Mouse (Mus musculus) ES-Bruce4 (cell line): ENCODE results near the gene Adam23. TPM values are rescaled to one million over a fixed set of nuclear protein-coding genes. Genes with fewer than 3 reads are reported as not detected.
A peak's percentile ranks its signal among the peaks of the same experiment; 100 is the strongest.

ENCODE experiments used
- H3K27ac ChIP-seq: 2 replicates; pipeline ENCODE4 v1.5.1; 2012; ENCODE audit warnings: low read length, inconsistent platforms; ENCODE audit not compliant: insufficient read depth
- H3K27me3 ChIP-seq: 2 replicates; pipeline ENCODE4 v1.6.1; 2012; ENCODE audit warnings: mild to moderate bottlenecking, low read length, inconsistent platforms; ENCODE audit not compliant: control insufficient read depth, poor library complexity, insufficient read depth, severe bottlenecking
- H3K36me3 ChIP-seq: 2 replicates; pipeline ENCODE4 v1.6.1; 2012; ENCODE audit warnings: inconsistent platforms, mild to moderate bottlenecking, low read length, moderate library complexity; ENCODE audit not compliant: control insufficient read depth, poor library complexity, insufficient read depth, severe bottlenecking
- H3K4me1 ChIP-seq: one replicate; pipeline ENCODE4 v1.8.1; 2011; ENCODE audit warnings: low read length; ENCODE audit not compliant: control insufficient read depth, insufficient read depth
- H3K4me3 ChIP-seq: 2 replicates; pipeline ENCODE4 v1.5.1; 2011; ENCODE audit warnings: low read depth, mild to moderate bottlenecking, low read length
- H3K9ac ChIP-seq: 2 replicates; pipeline ENCODE4 v1.6.1; 2012; ENCODE audit warnings: low read depth, mild to moderate bottlenecking, inconsistent platforms; ENCODE audit not compliant: poor library complexity, severe bottlenecking
- H3K9me3 ChIP-seq: replicated peaks from 2 replicates; pipeline ENCODE4 v1.6.1; 2012; ENCODE audit warnings: mild to moderate bottlenecking, low read length, inconsistent platforms; ENCODE audit not compliant: control insufficient read depth, poor library complexity, insufficient read depth, severe bottlenecking
- CTCF ChIP-seq: IDR thresholded peaks from one replicate; pipeline ENCODE4 v1.8.1; 2011; ENCODE audit warnings: low read depth, low read length
- EP300 ChIP-seq: IDR thresholded peaks from 2 replicates; pipeline ENCODE4 v1.6.1; 2011; ENCODE audit warnings: low read depth, low read length; ENCODE audit not compliant: insufficient read depth
- POLR2A ChIP-seq: IDR thresholded peaks from one replicate; pipeline ENCODE4 v1.8.1; 2011; ENCODE audit warnings: low read length; ENCODE audit not compliant: insufficient read depth
- polyA plus RNA-seq: library from polyadenylated mRNA; stranded (reverse); fragments of >200 nt; gene quantifications from 2 replicates; pipeline ENCODE4 v1.2.4, GENCODE M21; 2011; ENCODE audit warnings: low read depth; ENCODE audit not compliant: missing spikeins, insufficient read depth, insufficient read length

The Adam23 gene
- polyA plus RNA-seq, 1 experiment, result 26.1 TPM

GRCm38 (mm10) chr1:63431166-63431565 is 14.5 kb upstream of the Adam23 start:
- Histone ChIP-seq H3K36me3 (no peaks in the 10 kb centered on the region), H3K4me1 (peaks cover 5% of the 10 kb centered on the region), H3K9me3 (no peaks in the 10 kb centered on the region), H3K9ac (no peak overlapping the region), H3K27me3 (no peaks in the 10 kb centered on the region), H3K27ac (peak overlapping the region; percentile 90), H3K4me3 (no peak overlapping the region)
- TF ChIP-seq CTCF (no peak), POLR2A (no peak), EP300 (0 out of 2 replicates have a peak, but pooled peaks have one; percentile 61)

GRCm38 (mm10) chr1:63431842-63432241 is 13.8 kb upstream of the Adam23 start:
- H3K4me3 ChIP-seq, result no peak overlapping the region
- no peaks in the 10 kb centered on the region for H3K9me3 ChIP-seq
- no peak for TF ChIP-seq CTCF
- TF ChIP-seq EP300, result peak; percentile 71; the same call in 1 of the 2 replicates
- TF ChIP-seq POLR2A, result no peak
- H3K27ac ChIP-seq, result no peak overlapping the region
- H3K36me3 ChIP-seq, result no peaks in the 10 kb centered on the region
- peaks cover 5% of the 10 kb centered on the region for H3K4me1 ChIP-seq
- H3K27me3 ChIP-seq, result no peaks in the 10 kb centered on the region
- H3K9ac ChIP-seq, result no peak overlapping the region

- TF ChIP-seq CTCF (no peak), EP300 (no peak)
- H3K36me3 ChIP-seq, result no peaks in the 10 kb centered on the region
- H3K9me3 ChIP-seq, result no peaks in the 10 kb centered on the region
- H3K4me1 ChIP-seq, result peaks cover 5% of the 10 kb centered on the region
- no peak overlapping the region for H3K4me3 ChIP-seq
- no peak overlapping the region for H3K27ac ChIP-seq
- no peaks in the 10 kb centered on the region for H3K27me3 ChIP-seq
- no peak overlapping the region for H3K9ac ChIP-seq
These were observed 11.6 kb upstream of the Adam23 start for GRCm38 (mm10) chr1:63434052-63434451.

GRCm38 (mm10) chr1:63437529-63437928 is 8.2 kb upstream of the Adam23 start:
- no peak for TF ChIP-seq CTCF
- H3K4me3 ChIP-seq, result no peak overlapping the region

GRCm38 (mm10) chr1:63442186-63442585 is 3.5 kb upstream of the Adam23 start:
- no peak overlapping the region for H3K4me3 ChIP-seq
- no peaks in the 10 kb centered on the region for H3K27me3 ChIP-seq
- no peak overlapping the region for H3K9ac ChIP-seq
- no peak for TF ChIP-seq EP300
- TF ChIP-seq CTCF, result no peak
- TF ChIP-seq POLR2A, result no peak
- no peaks in the 10 kb centered on the region for H3K9me3 ChIP-seq
- peaks cover 1% of the 10 kb centered on the region for H3K4me1 ChIP-seq
- H3K36me3 ChIP-seq, result no peaks in the 10 kb centered on the region
- H3K27ac ChIP-seq, result peak overlapping the region; percentile 96

More at GRCm38 (mm10) chr1:63437529-63437928, 8.2 kb upstream of the Adam23 start:
- H3K27me3 ChIP-seq, result no peaks in the 10 kb centered on the region
- no peak overlapping the region for H3K27ac ChIP-seq
- no peaks in the 10 kb centered on the region for H3K9me3 ChIP-seq
- no peak overlapping the region for H3K9ac ChIP-seq
- no peaks in the 10 kb centered on the region for H3K36me3 ChIP-seq
- no peaks in the 10 kb centered on the region for H3K4me1 ChIP-seq

GRCm38 (mm10) chr1:63442616-63443015 is 3.1 kb upstream of the Adam23 start:
- Histone ChIP-seq H3K4me3 (no peak overlapping the region), H3K9me3 (no peaks in the 10 kb centered on the region), H3K9ac (no peak overlapping the region), H3K4me1 (peaks cover 1% of the 10 kb centered on the region), H3K27me3 (no peaks in the 10 kb centered on the region), H3K36me3 (0 out of 2 replicates have a peak, but pooled peaks cover under 1% of the 10 kb centered on the region), H3K27ac (peak overlapping the region; percentile 85)
- TF ChIP-seq CTCF (no peak), EP300 (no peak), POLR2A (no peak)
